Comparison of ENCODE assay signal across 8 mouse cellular contexts in genomic region chr13:42303180-42303929, GRCm38 (mm10). TPM values are rescaled to one million over a fixed set of nuclear protein-coding genes. Genes with fewer than 3 reads are reported as not detected.
DNase-seq lines count a peak whose midpoint lies in the region; ATAC-seq lines count a peak whose summit lies in the region.

No protein-coding gene starts in this region.

- H3K4me2 ChIP-seq in hindbrain, embryonic 12.5 days (replicated peaks) = no peak overlapping the region
- peak overlapping the region; percentile 60 for H3K4me2 ChIP-seq in embryonic facial prominence, embryonic 14.5 days (ENCODE audit: low read depth, low read length)
- peak overlapping the region; percentile 77 for H3K4me2 ChIP-seq in midbrain, embryonic 14.5 days (ENCODE audit: low read length)

- 0 out of 2 replicates have a peak overlapping the region, but pooled peaks have one; percentile 50 for H3K4me3 ChIP-seq in hindbrain, embryonic 10.5 days
- no peak overlapping the region for H3K4me3 ChIP-seq in hindbrain, embryonic 12.5 days
- H3K4me3 ChIP-seq in embryonic facial prominence, embryonic 14.5 days (ENCODE audit: low read depth, low read length) = peak overlapping the region; percentile 38; the same call in 1 of the 2 replicates
- peak overlapping the region; percentile 37; the same call in 1 of the 2 replicates for H3K4me3 ChIP-seq in midbrain, embryonic 14.5 days (replicated peaks; ENCODE audit: low read depth, low read length)

- no peaks in the 10 kb centered on the region for H3K9me3 ChIP-seq in hindbrain, embryonic 10.5 days
- H3K9me3 ChIP-seq in hindbrain, embryonic 12.5 days (replicated peaks) = no peaks in the 10 kb centered on the region
- no peaks in the 10 kb centered on the region for H3K9me3 ChIP-seq in embryonic facial prominence, embryonic 14.5 days (ENCODE audit: control insufficient read depth, low read length)
- H3K9me3 ChIP-seq in midbrain, embryonic 14.5 days (ENCODE audit: control insufficient read depth, low read length) = no peaks in the 10 kb centered on the region

- H3K4me1 ChIP-seq in hindbrain, embryonic 10.5 days (replicated peaks) = peaks cover 45% of the 10 kb centered on the region
- H3K4me1 ChIP-seq in hindbrain, embryonic 12.5 days = peaks cover 7% of the 10 kb centered on the region
- H3K4me1 ChIP-seq in embryonic facial prominence, embryonic 14.5 days (ENCODE audit: control insufficient read depth, insufficient read depth, low read length) = peaks cover 8% of the 10 kb centered on the region; the same call in 1 of the 2 replicates
- H3K4me1 ChIP-seq in midbrain, embryonic 14.5 days (ENCODE audit: control insufficient read depth, insufficient read depth, low read length) = peaks cover 11% of the 10 kb centered on the region

- ATAC-seq in hindbrain, embryonic 12.5 days (ENCODE audit: low FRiP score) = no peak
- ATAC-seq in embryonic facial prominence, embryonic 14.5 days (ENCODE audit: low read depth) = no peak
- no peak for ATAC-seq in midbrain, embryonic 14.5 days (ENCODE audit: low FRiP score, low TSS enrichment)

- intact Hi-C loops in left cerebral cortex, postnatal 36 days (cut with DNase I) = loop anchor here (5.0 kb wide), 3 partner anchors 126 to 596 kb away; no protein-coding TSS in a partner anchor

- DNase-seq in hindbrain, embryonic 10.5 days (ENCODE audit: low spot score) = no peak
- DNase-seq in embryonic facial prominence, embryonic 14.5 days (ENCODE audit: low spot score) = no peak
- peak; percentile 72 for DNase-seq in kidney, adult 18-20 months
- peak; percentile 27 for DNase-seq in midbrain, embryonic 14.5 days
- no peak for DNase-seq in left cerebral cortex, adult 8-10 months (ENCODE audit: low spot score in 2 of 2)
- DNase-seq in left cerebral cortex, postnatal 36 days (ENCODE audit: low spot score in 2 of 2) = no peak
- DNase-seq in gastrocnemius, postnatal 25 days = no peak

- no peak overlapping the region for H3K9ac ChIP-seq in hindbrain, embryonic 12.5 days
- H3K9ac ChIP-seq in embryonic facial prominence, embryonic 14.5 days (ENCODE audit: low read depth, low read length) = no peak overlapping the region
- H3K9ac ChIP-seq in midbrain, embryonic 14.5 days (replicated peaks; ENCODE audit: low read length) = no peak overlapping the region

- H3K27me3 ChIP-seq in hindbrain, embryonic 10.5 days (ENCODE audit: insufficient read depth, poor library complexity, severe bottlenecking) = peaks cover 69% of the 10 kb centered on the region
- H3K27me3 ChIP-seq in hindbrain, embryonic 12.5 days = peaks cover 22% of the 10 kb centered on the region
- peaks cover 18% of the 10 kb centered on the region for H3K27me3 ChIP-seq in embryonic facial prominence, embryonic 14.5 days (replicated peaks; ENCODE audit: control insufficient read depth, insufficient read depth, low read length)
- H3K27me3 ChIP-seq in midbrain, embryonic 14.5 days (ENCODE audit: control insufficient read depth, insufficient read depth, low read length) = peaks cover 13% of the 10 kb centered on the region; the same call in 1 of the 2 replicates

- no peaks in the 10 kb centered on the region for H3K36me3 ChIP-seq in hindbrain, embryonic 10.5 days
- H3K36me3 ChIP-seq in hindbrain, embryonic 12.5 days = no peaks in the 10 kb centered on the region
- no peaks in the 10 kb centered on the region for H3K36me3 ChIP-seq in embryonic facial prominence, embryonic 14.5 days (ENCODE audit: control insufficient read depth, insufficient read depth, low read length)
- H3K36me3 ChIP-seq in midbrain, embryonic 14.5 days (ENCODE audit: control insufficient read depth, insufficient read depth, low read length) = no peaks in the 10 kb centered on the region

- WGBS in hindbrain, embryonic 10.5 days = 37% methylated on average over 11 of the region's 11 CpGs
- 33% methylated on average over 11 of the region's 11 CpGs for WGBS in hindbrain, embryonic 12.5 days
- 32% methylated on average over 11 of the region's 11 CpGs for WGBS in embryonic facial prominence, embryonic 14.5 days
- WGBS in midbrain, embryonic 14.5 days = 18% methylated on average over 11 of the region's 11 CpGs

- H3K27ac ChIP-seq in hindbrain, embryonic 10.5 days = no peak overlapping the region
- no peak overlapping the region for H3K27ac ChIP-seq in hindbrain, embryonic 12.5 days
- H3K27ac ChIP-seq in embryonic facial prominence, embryonic 14.5 days (replicated peaks; ENCODE audit: low read depth, low read length) = no peak overlapping the region
- no peak overlapping the region for H3K27ac ChIP-seq in midbrain, embryonic 14.5 days (replicated peaks; ENCODE audit: low read depth, low read length)

RNA-seq across cellular contexts. Expression of gene Edn1, which starts 2.1 kb away (rescaled TPM):
- 0.99 and 1.2 TPM in 2 replicates for polyA plus RNA-seq in hindbrain, embryonic 10.5 days (2016; fragmentation: Nextera tagmentation; extraction: Ambion mirVana)
- 1.9 and 2.0 TPM in 2 replicates for polyA plus RNA-seq in hindbrain, embryonic 12.5 days (2016; fragmentation: Nextera tagmentation; extraction: Ambion mirVana)
- polyA plus RNA-seq in embryonic facial prominence, embryonic 14.5 days (2014; fragmentation: Nextera tagmentation; extraction: Ambion mirVana) = 2.4 and 2.9 TPM in 2 replicates
- 1.4 and 2.8 TPM in 2 replicates for polyA plus RNA-seq in midbrain, embryonic 14.5 days (2014; fragmentation: Nextera tagmentation; extraction: Ambion mirVana)
- total RNA-seq in left cerebral cortex, adult 8-10 months (2022) = 1 to 10 TPM; 1.9 to 3.9 (median 2.8) TPM
- 1 to 10 TPM; 3.1 to 3.2 TPM for total RNA-seq in left cerebral cortex, postnatal 36 days (2021)
- 1 to 10 TPM; 1.5 to 2.4 TPM for total RNA-seq in gastrocnemius, postnatal 25 days (2021)

Comparison
In these comparisons a context has a peak if more than half of its experiments do, and no peak if none do; other contexts are left out.
1. DNase-seq: peak in kidney, adult 18-20 months (single experiment) and midbrain, embryonic 14.5 days (single experiment); none in hindbrain, embryonic 10.5 days (single experiment), embryonic facial prominence, embryonic 14.5 days (single experiment), left cerebral cortex, adult 8-10 months (0 of 2), left cerebral cortex, postnatal 36 days (0 of 2) and gastrocnemius, postnatal 25 days (single experiment).